Mouse (Mus musculus): Measurements from ENCODE around the gene Ncoa6. TPM values are rescaled to one million over a fixed set of nuclear protein-coding genes. Genes with fewer than 3 reads are reported as not detected.

Gene Ncoa6
- 55.7 TPM for polyA plus RNA-seq (2014; fragmentation: Illumina TruSeq; extraction: RNeasy Lipid Tissue Mini Kit (QIAGEN cat#74804); ENCODE audit: low read depth, low replicate concordance)

GRCm38 (mm10) chr2:155473570-155474088 is at the start of gene Ncoa6:
Gene Ncoa6 (minus strand): TSS chr2:155473894.

GRCm38 (mm10) chr2:155517455-155518423 is 44.0 kb upstream of the Ncoa6 start, which contains the start of the genes Acss2 and Ggt7:
Gene Acss2 (plus strand): TSS chr2:155517948.
Gene Ggt7 (minus strand): TSS chr2:155518237.

DNA sequence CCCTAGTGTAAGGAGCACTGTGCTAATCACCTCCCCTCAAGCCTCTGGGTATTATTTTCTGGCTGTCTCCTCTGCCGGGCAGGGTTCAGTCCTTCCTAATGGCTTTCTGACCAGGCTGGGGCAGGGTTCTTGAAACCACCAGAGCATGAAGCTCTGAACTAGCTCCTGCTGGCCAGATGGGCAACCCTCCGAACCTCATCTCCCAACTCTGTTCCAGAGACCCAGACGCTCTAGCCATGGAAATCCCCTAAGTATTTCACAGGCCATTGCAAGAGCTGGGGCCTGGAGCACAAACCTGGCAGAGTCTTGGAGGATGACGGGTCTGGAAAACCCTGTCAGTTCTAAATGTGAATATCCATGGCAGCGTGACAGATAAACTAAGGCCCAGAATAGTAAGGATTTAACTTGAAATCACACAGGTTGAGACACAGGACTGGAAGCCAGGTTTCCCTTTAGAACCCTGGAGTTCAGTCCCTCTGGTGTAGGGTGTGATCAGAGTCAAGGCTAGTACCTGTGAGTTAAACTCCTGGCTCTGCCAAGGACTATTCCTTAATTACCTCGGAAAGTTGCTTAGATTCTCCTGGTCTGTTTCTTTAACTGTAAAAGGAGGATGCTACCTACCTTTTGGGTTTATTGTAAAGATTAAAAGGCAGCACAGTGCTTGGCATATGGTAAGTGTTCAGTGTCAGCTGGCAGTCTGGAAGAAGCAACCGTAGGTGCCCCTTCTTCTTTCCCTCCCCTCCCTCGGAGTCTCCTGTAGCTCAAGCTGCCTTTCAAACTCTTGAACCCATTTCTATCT is 93.2 kb downstream of the Ncoa6 start, which contains the start of gene Trp53inp2:
TSS of gene Trp53inp2 (plus strand) at position 799 of the 799 bp plus-strand sequence.

GRCm38 (mm10) chr2:155356971-155357591 is 116.6 kb downstream of the Ncoa6 start, which contains the start of gene Pigu:
Gene Pigu (minus strand): TSS chr2:155357430.

Other genes with a start within 250 kb of the Ncoa6 start
- gene Dynlrb1, start 237.4 kb downstream of the Ncoa6 start, polyA plus RNA-seq (2014; fragmentation: Illumina TruSeq; extraction: RNeasy Lipid Tissue Mini Kit (QIAGEN cat#74804); ENCODE audit: low read depth, low replicate concordance) = 638 TPM
- 10.9 TPM for gene Map1lc3a, start 197.6 kb downstream of the Ncoa6 start, polyA plus RNA-seq (2014; fragmentation: Illumina TruSeq; extraction: RNeasy Lipid Tissue Mini Kit (QIAGEN cat#74804); ENCODE audit: low read depth, low replicate concordance)
- gene Pigu, start 116.5 kb downstream of the Ncoa6 start, polyA plus RNA-seq (2014; fragmentation: Illumina TruSeq; extraction: RNeasy Lipid Tissue Mini Kit (QIAGEN cat#74804); ENCODE audit: low read depth, low replicate concordance) = 75.1 TPM
- gene Trp53inp2, start 92.8 kb downstream of the Ncoa6 start, polyA plus RNA-seq (2014; fragmentation: Illumina TruSeq; extraction: RNeasy Lipid Tissue Mini Kit (QIAGEN cat#74804); ENCODE audit: low read depth, low replicate concordance) = 411 TPM
- gene Acss2, start 44.1 kb upstream of the Ncoa6 start, polyA plus RNA-seq (2014; fragmentation: Illumina TruSeq; extraction: RNeasy Lipid Tissue Mini Kit (QIAGEN cat#74804); ENCODE audit: low read depth, low replicate concordance) = 46.7 TPM
- 0.41 TPM for gene Ggt7, start 44.3 kb upstream of the Ncoa6 start, polyA plus RNA-seq (2014; fragmentation: Illumina TruSeq; extraction: RNeasy Lipid Tissue Mini Kit (QIAGEN cat#74804); ENCODE audit: low read depth, low replicate concordance)
- gene Gss, start 118.9 kb upstream of the Ncoa6 start, polyA plus RNA-seq (2014; fragmentation: Illumina TruSeq; extraction: RNeasy Lipid Tissue Mini Kit (QIAGEN cat#74804); ENCODE audit: low read depth, low replicate concordance) = 10.0 TPM
- gene Myh7b, start 137.3 kb upstream of the Ncoa6 start, polyA plus RNA-seq (2014; fragmentation: Illumina TruSeq; extraction: RNeasy Lipid Tissue Mini Kit (QIAGEN cat#74804); ENCODE audit: low read depth, low replicate concordance) = not detected
- gene Trpc4ap, start 218.5 kb upstream of the Ncoa6 start, polyA plus RNA-seq (2014; fragmentation: Illumina TruSeq; extraction: RNeasy Lipid Tissue Mini Kit (QIAGEN cat#74804); ENCODE audit: low read depth, low replicate concordance) = 135 TPM